Mouse (Mus musculus): ENCODE data around the gene Rbm15. TPM values are rescaled to one million over a fixed set of nuclear protein-coding genes. Genes with fewer than 3 reads are reported as not detected.
"Not testable (repeated sequence)": the region's sequence is repeated elsewhere in the genome, so short reads cannot be mapped to it uniquely, and the experiment has no call there.

Gene Rbm15
- polyA plus RNA-seq, 1 experiment = 16.4 TPM

- Histone ChIP-seq H3K27me3 (ENCODE audit: control insufficient read depth, insufficient read depth, low read length) (no peaks in the 10 kb centered on the region), H3K4me1 (replicated peaks; ENCODE audit: control insufficient read depth, insufficient read depth, low read length) (no peaks in the 10 kb centered on the region; the same call in 1 of the 2 replicates), H3K27ac (ENCODE audit: control insufficient read depth, insufficient read depth, low read length) (no peak overlapping the region), H3K36me3 (ENCODE audit: control insufficient read depth, insufficient read depth, low read length) (peaks cover 15% of the 10 kb centered on the region), H3K4me3 (ENCODE audit: control insufficient read depth, insufficient read depth, low read length) (no peak overlapping the region)
- TF ChIP-seq CTCF (IDR thresholded peaks at IDR 0.05; ENCODE audit: borderline replicate concordance, control insufficient read depth, extremely low read depth, insufficient read depth, low read length, poor library complexity) (no peak), POLR2A (IDR thresholded peaks at IDR 0.05; ENCODE audit: control insufficient read depth, extremely low read depth, insufficient read depth, low read length, poor library complexity) (no peak)
- WGBS = 95% methylated on average over 3 of the region's 3 CpGs
- no peak for DNase-seq
Measured at GRCm38 (mm10) chr3:107317338-107317737, 16.1 kb downstream of the Rbm15 start.

GRCm38 (mm10) chr3:107296917-107297316 is 36.6 kb downstream of the Rbm15 start:
- H3K4me1 ChIP-seq (replicated peaks; ENCODE audit: control insufficient read depth, insufficient read depth, low read length); H3K4me3 ChIP-seq (ENCODE audit: control insufficient read depth, insufficient read depth, low read length); DNase-seq; H3K36me3 ChIP-seq (ENCODE audit: control insufficient read depth, insufficient read depth, low read length); H3K27me3 ChIP-seq (ENCODE audit: control insufficient read depth, insufficient read depth, low read length); H3K27ac ChIP-seq (ENCODE audit: control insufficient read depth, insufficient read depth, low read length): not testable (repeated sequence)
- 95% methylated on average over 4 of the region's 4 CpGs for WGBS

- no peak overlapping the region for H3K27ac ChIP-seq (ENCODE audit: control insufficient read depth, insufficient read depth, low read length)
- no peak for TF ChIP-seq CTCF (IDR thresholded peaks at IDR 0.05; ENCODE audit: borderline replicate concordance, control insufficient read depth, extremely low read depth, insufficient read depth, low read length, poor library complexity)
- TF ChIP-seq POLR2A (IDR thresholded peaks at IDR 0.05; ENCODE audit: control insufficient read depth, extremely low read depth, insufficient read depth, low read length, poor library complexity) = no peak
- H3K36me3 ChIP-seq (ENCODE audit: control insufficient read depth, insufficient read depth, low read length) = no peaks in the 10 kb centered on the region
- H3K27me3 ChIP-seq (ENCODE audit: control insufficient read depth, insufficient read depth, low read length) = no peaks in the 10 kb centered on the region
- no peaks in the 10 kb centered on the region for H3K4me1 ChIP-seq (replicated peaks; ENCODE audit: control insufficient read depth, insufficient read depth, low read length)
- no peak overlapping the region for H3K4me3 ChIP-seq (ENCODE audit: control insufficient read depth, insufficient read depth, low read length)
- no peak for DNase-seq
- 90% methylated on average over 5 of the region's 5 CpGs for WGBS
Measured at GRCm38 (mm10) chr3:107295672-107296360, 37.7 kb downstream of the Rbm15 start.

- no peaks in the 10 kb centered on the region; the same call in 1 of the 2 replicates for H3K36me3 ChIP-seq (ENCODE audit: control insufficient read depth, insufficient read depth, low read length)
- H3K4me1 ChIP-seq (replicated peaks; ENCODE audit: control insufficient read depth, insufficient read depth, low read length) = no peaks in the 10 kb centered on the region
- no peaks in the 10 kb centered on the region for H3K27me3 ChIP-seq (ENCODE audit: control insufficient read depth, insufficient read depth, low read length)
- TF ChIP-seq POLR2A (IDR thresholded peaks at IDR 0.05; ENCODE audit: control insufficient read depth, extremely low read depth, insufficient read depth, low read length, poor library complexity) = no peak
- TF ChIP-seq CTCF (IDR thresholded peaks at IDR 0.05; ENCODE audit: borderline replicate concordance, control insufficient read depth, extremely low read depth, insufficient read depth, low read length, poor library complexity) = no peak
- no peak for DNase-seq
- H3K4me3 ChIP-seq (ENCODE audit: control insufficient read depth, insufficient read depth, low read length) = no peak within 1 kb of the TSS
- H3K27ac ChIP-seq (ENCODE audit: control insufficient read depth, insufficient read depth, low read length) = no peak within 1 kb of the TSS
- WGBS = 52% methylated on average over 9 of the region's 9 CpGs
Measured at GRCm38 (mm10) chr3:107290764-107291381, 42.6 kb downstream of the Rbm15 start, which contains the start of gene Slc16a4. Slc16a4 (plus strand) TSS chr3:107291230.

- Histone ChIP-seq H3K4me3 (ENCODE audit: control insufficient read depth, insufficient read depth, low read length) (no peak overlapping the region), H3K36me3 (ENCODE audit: control insufficient read depth, insufficient read depth, low read length) (peaks cover 18% of the 10 kb centered on the region), H3K4me1 (replicated peaks; ENCODE audit: control insufficient read depth, insufficient read depth, low read length) (no peaks in the 10 kb centered on the region), H3K27ac (ENCODE audit: control insufficient read depth, insufficient read depth, low read length) (no peak overlapping the region), H3K27me3 (ENCODE audit: control insufficient read depth, insufficient read depth, low read length) (no peaks in the 10 kb centered on the region)
- no peak for DNase-seq
- TF ChIP-seq POLR2A (IDR thresholded peaks at IDR 0.05; ENCODE audit: control insufficient read depth, extremely low read depth, insufficient read depth, low read length, poor library complexity) (no peak), CTCF (IDR thresholded peaks at IDR 0.05; ENCODE audit: borderline replicate concordance, control insufficient read depth, extremely low read depth, insufficient read depth, low read length, poor library complexity) (no peak)
Measured at GRCm38 (mm10) chr3:107287346-107287745, 46.1 kb downstream of the Rbm15 start.

GRCm38 (mm10) chr3:107286123-107286522 is 47.4 kb downstream of the Rbm15 start:
- H3K4me1 ChIP-seq (replicated peaks; ENCODE audit: control insufficient read depth, insufficient read depth, low read length) = no peaks in the 10 kb centered on the region
- no peak for DNase-seq
- H3K27me3 ChIP-seq (ENCODE audit: control insufficient read depth, insufficient read depth, low read length) = no peaks in the 10 kb centered on the region
- H3K4me3 ChIP-seq (ENCODE audit: control insufficient read depth, insufficient read depth, low read length) = no peak overlapping the region
- no peak for TF ChIP-seq CTCF (IDR thresholded peaks at IDR 0.05; ENCODE audit: borderline replicate concordance, control insufficient read depth, extremely low read depth, insufficient read depth, low read length, poor library complexity)
- TF ChIP-seq POLR2A (IDR thresholded peaks at IDR 0.05; ENCODE audit: control insufficient read depth, extremely low read depth, insufficient read depth, low read length, poor library complexity) = no peak
- WGBS = 93% methylated on average over 2 of the region's 2 CpGs
- no peak overlapping the region for H3K27ac ChIP-seq (ENCODE audit: control insufficient read depth, insufficient read depth, low read length)
- peaks cover 29% of the 10 kb centered on the region for H3K36me3 ChIP-seq (ENCODE audit: control insufficient read depth, insufficient read depth, low read length)
